In the genomic region with DNA sequence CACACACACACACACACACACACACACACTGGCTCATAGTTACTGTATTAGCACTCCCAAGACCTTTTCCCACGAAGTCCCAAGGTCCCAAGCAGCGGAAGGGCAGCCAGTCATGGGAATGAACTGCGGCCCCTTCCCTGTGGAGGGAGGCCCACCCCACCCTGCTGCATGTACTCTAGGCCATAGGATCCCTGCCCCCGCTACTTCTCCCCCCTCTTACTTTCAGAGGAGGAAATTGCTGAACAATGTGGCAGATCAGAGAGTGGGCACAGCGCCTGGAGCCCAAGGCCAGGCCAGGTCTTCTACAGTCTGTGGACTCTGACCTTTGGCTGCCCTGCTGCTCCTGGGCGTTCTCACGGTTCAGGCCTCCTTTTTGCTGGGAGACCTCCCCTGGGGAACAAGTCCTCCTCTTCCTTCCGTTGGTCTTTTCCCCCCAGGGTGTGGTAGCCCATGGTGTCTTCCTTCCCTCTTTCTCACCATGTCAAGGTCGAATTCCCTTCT, we compare ENCODE assay signal across 8 mouse cellular contexts. TPM values are rescaled to one million over a fixed set of nuclear protein-coding genes. Genes with fewer than 3 reads are reported as not detected.
A peak's percentile ranks its signal among the peaks of the same experiment; 100 is the strongest.
DNase-seq lines count a peak whose midpoint lies in the region; ATAC-seq lines count a peak whose summit lies in the region.
"Had no signal": no experiment of that assay in that cellular context is flagged by ENCODE, and none has a peak within 500 bp of the region (broad histone marks: within the 10 kb centered on the region; RNA-seq: fewer than 3 reads in every experiment).

No protein-coding gene starts in this region.

- H3K4me2 ChIP-seq in kidney, embryonic 14.5 days (replicated peaks; ENCODE audit: low read depth, low read length) = no peak overlapping the region
- H3K4me2 ChIP-seq in forebrain, embryonic 11.5 days (ENCODE audit: low read depth, low read length, severe bottlenecking) = no peak overlapping the region
- H3K4me2 ChIP-seq: limb, embryonic 12.5 days had no signal

- H3K4me3 ChIP-seq in kidney, embryonic 14.5 days (ENCODE audit: low read length) = no peak overlapping the region
- H3K4me3 ChIP-seq in forebrain, embryonic 11.5 days (ENCODE audit: low read depth, low read length) = no peak overlapping the region
- H3K4me3 ChIP-seq: limb, embryonic 12.5 days had no signal

- H3K36me3 ChIP-seq in kidney, embryonic 14.5 days (ENCODE audit: control insufficient read depth, insufficient read depth, low read length) = no peaks in the 10 kb centered on the region
- no peaks in the 10 kb centered on the region for H3K36me3 ChIP-seq in forebrain, embryonic 11.5 days (ENCODE audit: control insufficient read depth, insufficient read depth, low read length)
- H3K36me3 ChIP-seq: limb, embryonic 12.5 days had no signal

- no peaks in the 10 kb centered on the region for H3K9me3 ChIP-seq in kidney, embryonic 14.5 days (ENCODE audit: control insufficient read depth, low read length)
- no peaks in the 10 kb centered on the region for H3K9me3 ChIP-seq in forebrain, embryonic 11.5 days (ENCODE audit: control insufficient read depth, low read length)
- H3K9me3 ChIP-seq: limb, embryonic 12.5 days had no signal

- H3K27me3 ChIP-seq in kidney, embryonic 14.5 days (ENCODE audit: control insufficient read depth, insufficient read depth, low read length) = no peaks in the 10 kb centered on the region
- no peaks in the 10 kb centered on the region for H3K27me3 ChIP-seq in forebrain, embryonic 11.5 days (ENCODE audit: control insufficient read depth, insufficient read depth, low read length)
- H3K27me3 ChIP-seq: limb, embryonic 12.5 days had no signal

- DNase-seq in adrenal gland, postnatal 14 days = peak; percentile 90
- peak; percentile 99 for DNase-seq in heart, adult 11 months
- DNase-seq in lung, postnatal 4 days = peak; percentile 79 to 92
- DNase-seq in right cerebral cortex, postnatal 36 days (ENCODE audit: low spot score in 2 of 2) = no peak
- DNase-seq in forebrain, embryonic 11.5 days (ENCODE audit: low spot score) = no peak
- no peak for DNase-seq in thymus, postnatal 4 days

- H3K27ac ChIP-seq in kidney, embryonic 14.5 days (ENCODE audit: low read depth, low read length) = peak overlapping the region; percentile 44
- no peak overlapping the region for H3K27ac ChIP-seq in forebrain, embryonic 11.5 days (ENCODE audit: low read depth, low read length)
- H3K27ac ChIP-seq: limb, embryonic 12.5 days had no signal

- H3K4me1 ChIP-seq in kidney, embryonic 14.5 days (ENCODE audit: control insufficient read depth, insufficient read depth, low read length) = no peaks in the 10 kb centered on the region
- no peaks in the 10 kb centered on the region for H3K4me1 ChIP-seq in forebrain, embryonic 11.5 days (replicated peaks; ENCODE audit: control insufficient read depth, insufficient read depth, low read length)

- no peak overlapping the region for H3K9ac ChIP-seq in kidney, embryonic 14.5 days (ENCODE audit: low read depth, low read length)
- no peak overlapping the region for H3K9ac ChIP-seq in forebrain, embryonic 11.5 days (ENCODE audit: low read length)
- H3K9ac ChIP-seq: limb, embryonic 12.5 days had no signal

- 51% methylated on average over 9 of the region's 9 CpGs for WGBS in kidney, embryonic 14.5 days
- WGBS in forebrain, embryonic 11.5 days = 56% methylated on average over 9 of the region's 9 CpGs

- ATAC-seq in kidney, embryonic 14.5 days (ENCODE audit: low FRiP score, low TSS enrichment) = no peak; the same call in 1 of the 2 replicates
- no peak for ATAC-seq in forebrain, embryonic 11.5 days (replicated peaks; ENCODE audit: low FRiP score)

RNA-seq across cellular contexts. Expression of a gene that starts 3.7 kb away (rescaled TPM):
- 133 and 148 TPM in 2 replicates for total RNA-seq in adrenal gland, postnatal 14 days (2021)
- polyA plus RNA-seq in kidney, embryonic 14.5 days (2014; fragmentation: Nextera tagmentation; extraction: Ambion mirVana) = 194 and 204 TPM in 2 replicates
- 208 and 218 TPM in 2 replicates for polyA plus RNA-seq in forebrain, embryonic 11.5 days (2014; fragmentation: Nextera tagmentation; extraction: Ambion mirVana)

RNA-seq across cellular contexts. Expression of a gene that starts 42.0 kb away (rescaled TPM):
- 61.0 and 61.5 TPM in 2 replicates for total RNA-seq in adrenal gland, postnatal 14 days (2021)
- polyA plus RNA-seq in kidney, embryonic 14.5 days (2014; fragmentation: Nextera tagmentation; extraction: Ambion mirVana) = 22.4 and 29.1 TPM in 2 replicates
- polyA plus RNA-seq in forebrain, embryonic 11.5 days (2014; fragmentation: Nextera tagmentation; extraction: Ambion mirVana) = 20.3 and 23.6 TPM in 2 replicates

Comparison
In these comparisons a context has a peak if more than half of its experiments do, and no peak if none do; other contexts are left out.
1. DNase-seq: peak in adrenal gland, postnatal 14 days (single experiment), heart, adult 11 months (single experiment) and lung, postnatal 4 days (2 of 2); none in right cerebral cortex, postnatal 36 days (0 of 2), forebrain, embryonic 11.5 days (single experiment) and thymus, postnatal 4 days (single experiment).